Mouse (Mus musculus) MEL (cell line): ENCODE results near the gene Ipmk. TPM values are rescaled to one million over a fixed set of nuclear protein-coding genes. Genes with fewer than 3 reads are reported as not detected.
A peak's percentile ranks its signal among the peaks of the same experiment; 100 is the strongest.

ENCODE experiments used
- DNase-seq: peaks from one replicate; pipeline ENCODE4 v3.0.0; 2011; ENCODE audit warnings: low read depth, low spot score
- H3K27ac ChIP-seq: 2 replicates; pipeline ENCODE4 v1.5.1; 2012; ENCODE audit warnings: low read depth, mild to moderate bottlenecking, control low read depth, low read length, moderate library complexity; ENCODE audit not compliant: control insufficient read depth
- H3K27me3 ChIP-seq, 2 experiments: fragments of 150-350 bp in 1 of 2; sonication (generic) in 1 of 2; 2 replicates each; pipeline ENCODE4 v1.6.1; 2012; ENCODE audit warnings: low read length in 2 of 2, mild to moderate bottlenecking in 2 of 2, improper control_type of control experiment in 1 of 2, moderate library complexity in 1 of 2; ENCODE audit not compliant: insufficient read depth in 2 of 2, control insufficient read depth in 1 of 2
- H3K36me3 ChIP-seq, 2 experiments: 2 replicates each; pipeline ENCODE4 v1.6.1; 2012 to 2014; ENCODE audit warnings: low read length in 2 of 2, improper control_type of control experiment in 1 of 2, inconsistent platforms in 1 of 2, mild to moderate bottlenecking in 1 of 2; ENCODE audit not compliant: insufficient read depth in 2 of 2, control insufficient read depth in 1 of 2
- H3K4me1 ChIP-seq, 2 experiments: fragments of 150-350 bp in 1 of 2; sonication (generic) in 1 of 2; 2 replicates each; pipeline ENCODE4 v1.6.1; 2012; ENCODE audit warnings: low read length in 2 of 2, improper control_type of control experiment in 1 of 2, mild to moderate bottlenecking in 1 of 2; ENCODE audit not compliant: insufficient read depth in 2 of 2, control insufficient read depth in 1 of 2
- H3K4me3 ChIP-seq, 2 experiments: fragments of 150-350 bp in 1 of 2; sonication (generic) in 1 of 2; 2 replicates each; pipeline ENCODE4 v1.5.1; 2012; ENCODE audit warnings: low read depth in 2 of 2, low read length in 2 of 2, mild to moderate bottlenecking in 2 of 2, moderate library complexity in 2 of 2, control low read depth in 1 of 2, improper control_type of control experiment in 1 of 2; ENCODE audit not compliant: control insufficient read depth in 1 of 2, insufficient read depth in 1 of 2
- H3K79me2 ChIP-seq: 2 replicates; pipeline ENCODE4 v1.6.1; 2012; ENCODE audit warnings: mild to moderate bottlenecking, low read length, moderate library complexity; ENCODE audit not compliant: control insufficient read depth, poor library complexity, insufficient read depth
- H3K9ac ChIP-seq: 2 replicates; pipeline ENCODE4 v1.6.1; 2012; ENCODE audit warnings: low read depth, mild to moderate bottlenecking, control low read depth, low read length, moderate library complexity; ENCODE audit not compliant: control insufficient read depth, poor library complexity, severe bottlenecking
- H3K9me3 ChIP-seq: fragments of 150-350 bp; sonication (generic); replicated peaks from 2 replicates; pipeline ENCODE4 v1.6.1; 2012; ENCODE audit warnings: mild to moderate bottlenecking, low read length, improper control_type of control experiment, moderate library complexity; ENCODE audit not compliant: insufficient read depth
- BHLHE40 ChIP-seq: IDR thresholded peaks from 2 replicates; pipeline ENCODE4 v1.6.1; 2012; ENCODE audit warnings: low read depth, mild to moderate bottlenecking, inconsistent platforms, low read length, improper control_type of control experiment, borderline replicate concordance
- CHD2 ChIP-seq: IDR thresholded peaks from 2 replicates; pipeline ENCODE4 v1.6.1; 2011; ENCODE audit warnings: low read length, improper control_type of control experiment
- CTCF ChIP-seq, 3 experiments: IDR thresholded peaks in 2 of 3; conservative IDR thresholded peaks in 1 of 3; 2 replicates each; pipeline ENCODE4 v1.5.1; 2011 to 2012; ENCODE audit warnings: low read length in 3 of 3, low read depth in 2 of 3, mild to moderate bottlenecking in 2 of 3, improper control_type of control experiment in 1 of 3, inconsistent platforms in 1 of 3, mixed read lengths in 1 of 3, moderate library complexity in 1 of 3; ENCODE audit not compliant: control insufficient read depth in 1 of 3, insufficient read depth in 1 of 3, poor library complexity in 1 of 3, severe bottlenecking in 1 of 3
- E2F4 ChIP-seq: IDR thresholded peaks from 2 replicates; pipeline ENCODE4 v1.6.1; 2011; ENCODE audit warnings: low read depth, low read length, improper control_type of control experiment, borderline replicate concordance
- ELF1 ChIP-seq: IDR thresholded peaks from 2 replicates; pipeline ENCODE4 v1.6.1; 2014; ENCODE audit warnings: low read depth, mild to moderate bottlenecking, inconsistent platforms, low read length, improper control_type of control experiment, moderate library complexity
- EP300 ChIP-seq, 2 experiments: IDR thresholded peaks; 2 replicates each; pipeline ENCODE4 v1.6.1; 2011; ENCODE audit warnings: improper control_type of control experiment in 2 of 2, low read length in 2 of 2, low read depth in 1 of 2, mild to moderate bottlenecking in 1 of 2
- ETS1 ChIP-seq: IDR thresholded peaks from 2 replicates; pipeline ENCODE4 v1.6.1; 2012; ENCODE audit warnings: low read depth, mild to moderate bottlenecking, inconsistent platforms, low read length, improper control_type of control experiment, moderate library complexity
- HCFC1 ChIP-seq: IDR thresholded peaks from 2 replicates; pipeline ENCODE4 v1.6.1; 2012; ENCODE audit warnings: low read depth, mild to moderate bottlenecking, inconsistent platforms, low read length, improper control_type of control experiment, moderate library complexity
- JUND ChIP-seq: IDR thresholded peaks from 2 replicates; pipeline ENCODE4 v1.6.1; 2011; ENCODE audit warnings: low read depth, mild to moderate bottlenecking, improper control_type of control experiment, low read length
- KAT2A ChIP-seq: conservative IDR thresholded peaks from 2 replicates; pipeline ENCODE4 v1.6.1; 2012; ENCODE audit warnings: low read depth, low read length, improper control_type of control experiment, inconsistent platforms
- MAX ChIP-seq: IDR thresholded peaks from 2 replicates; pipeline ENCODE4 v1.6.1; 2011; ENCODE audit warnings: low read length, improper control_type of control experiment
- MAZ ChIP-seq: IDR thresholded peaks from 2 replicates; pipeline ENCODE4 v1.6.1; 2012; ENCODE audit warnings: low read depth, mild to moderate bottlenecking, inconsistent platforms, low read length, improper control_type of control experiment
- MEF2A ChIP-seq: IDR thresholded peaks from 2 replicates; pipeline ENCODE4 v1.6.1; 2014; ENCODE audit warnings: low read depth, mild to moderate bottlenecking, inconsistent platforms, low read length, improper control_type of control experiment; ENCODE audit not compliant: poor library complexity, insufficient replicate concordance, severe bottlenecking; ENCODE audit errors: extremely low read depth
- MXI1 ChIP-seq: IDR thresholded peaks from 2 replicates; pipeline ENCODE4 v1.6.1; 2011; ENCODE audit warnings: mild to moderate bottlenecking, low read depth, low read length, improper control_type of control experiment
- MYB ChIP-seq: IDR thresholded peaks from 2 replicates; pipeline ENCODE4 v1.6.1; 2011; ENCODE audit warnings: mild to moderate bottlenecking, low read depth, low read length, improper control_type of control experiment
- MYC ChIP-seq: IDR thresholded peaks from 2 replicates; pipeline ENCODE4 v1.6.1; 2011; ENCODE audit warnings: low read depth, mild to moderate bottlenecking, low read length, improper control_type of control experiment, moderate library complexity
- NRF1 ChIP-seq: IDR thresholded peaks from 2 replicates; pipeline ENCODE4 v1.6.1; 2014; ENCODE audit warnings: low read depth, mild to moderate bottlenecking, inconsistent platforms, low read length, improper control_type of control experiment, moderate library complexity; ENCODE audit not compliant: poor library complexity, insufficient read depth, severe bottlenecking
- POLR2A ChIP-seq, 2 experiments: IDR thresholded peaks; 2 replicates each; pipeline ENCODE4 v1.6.1; 2011 to 2012; ENCODE audit warnings: low read length in 2 of 2, mild to moderate bottlenecking in 2 of 2, control low read depth in 1 of 2, improper control_type of control experiment in 1 of 2, low read depth in 1 of 2, moderate library complexity in 1 of 2; ENCODE audit not compliant: control insufficient read depth in 1 of 2, insufficient read depth in 1 of 2, poor library complexity in 1 of 2
- POLR2AphosphoS2 ChIP-seq: IDR thresholded peaks from 2 replicates; pipeline ENCODE4 v1.6.1; 2011; ENCODE audit warnings: low read length, improper control_type of control experiment
- POLR2AphosphoS5 ChIP-seq: IDR thresholded peaks from 2 replicates; pipeline ENCODE4 v1.6.1; 2012; ENCODE audit warnings: low read depth, borderline replicate concordance, mild to moderate bottlenecking, inconsistent platforms, low read length, moderate library complexity, mixed read lengths
- RCOR1 ChIP-seq: IDR thresholded peaks from 2 replicates; pipeline ENCODE4 v1.6.1; 2012; ENCODE audit warnings: low read depth, mild to moderate bottlenecking, inconsistent platforms, low read length, improper control_type of control experiment
- SIN3A ChIP-seq: IDR thresholded peaks from 2 replicates; pipeline ENCODE4 v1.6.1; 2012; ENCODE audit warnings: low read length, improper control_type of control experiment, inconsistent platforms
- SMC3 ChIP-seq: IDR thresholded peaks from 2 replicates; pipeline ENCODE4 v1.6.1; 2011; ENCODE audit warnings: low read depth, low read length, improper control_type of control experiment
- TBP ChIP-seq: IDR thresholded peaks from 2 replicates; pipeline ENCODE4 v1.8.0; 2011; ENCODE audit warnings: low read depth, low read length, improper control_type of control experiment
- TCF12 ChIP-seq: IDR thresholded peaks from 2 replicates; pipeline ENCODE4 v1.6.1; 2014; ENCODE audit warnings: low read depth, mild to moderate bottlenecking, inconsistent platforms, low read length, improper control_type of control experiment, moderate library complexity
- UBTF ChIP-seq: IDR thresholded peaks from 2 replicates; pipeline ENCODE4 v1.6.1; 2012; ENCODE audit warnings: low read depth, mild to moderate bottlenecking, inconsistent platforms, low read length, improper control_type of control experiment, moderate library complexity, borderline replicate concordance; ENCODE audit not compliant: insufficient read depth
- USF1 ChIP-seq: IDR thresholded peaks from 2 replicates; pipeline ENCODE4 v1.6.1; 2014; ENCODE audit warnings: low read depth, mild to moderate bottlenecking, inconsistent platforms, low read length, improper control_type of control experiment, moderate library complexity
- USF2 ChIP-seq, 2 experiments: IDR thresholded peaks; 2 replicates each; pipeline ENCODE4 v1.6.1; 2011 to 2012; ENCODE audit warnings: improper control_type of control experiment in 2 of 2, low read length in 2 of 2, borderline replicate concordance in 1 of 2, inconsistent platforms in 1 of 2, low read depth in 1 of 2, mild to moderate bottlenecking in 1 of 2; ENCODE audit not compliant: insufficient read depth in 1 of 2
- ZKSCAN1 ChIP-seq: IDR thresholded peaks from 2 replicates; pipeline ENCODE4 v1.6.1; 2012; ENCODE audit warnings: low read depth, mild to moderate bottlenecking, inconsistent platforms, low read length, improper control_type of control experiment, moderate library complexity
- ZMIZ1 ChIP-seq: IDR thresholded peaks from 2 replicates; pipeline ENCODE4 v1.6.1; 2012; ENCODE audit warnings: low read depth, mild to moderate bottlenecking, inconsistent platforms, low read length, improper control_type of control experiment, moderate library complexity
- polyA plus RNA-seq, 2 experiments: library from polyadenylated mRNA; stranded (reverse) in 1 of 2; unstranded in 1 of 2; fragments of >175 nt in 1 of 2; fragments of >200 nt in 1 of 2; gene quantifications; 2 replicates each; pipeline versions ENCODE4 v1.2.1 to v1.2.4; 2012; ENCODE audit warnings: low replicate concordance in 2 of 2, low read depth in 1 of 2; ENCODE audit not compliant: insufficient read length in 2 of 2, insufficient read depth in 1 of 2, missing spikeins in 1 of 2
- total RNA-seq: library from RNA; depleted of rRNA; stranded (reverse); fragments of 300-350 nt; gene quantifications from 2 replicates; pipeline ENCODE4 v1.2.3, GENCODE M21; 2012

Gene Ipmk
- total and polyA plus RNA-seq, 3 experiments: 21.0 to 36.7 TPM; not detected in 1

- Histone ChIP-seq H3K79me2 (no peaks in the 10 kb centered on the region), H3K27ac (no peak overlapping the region), H3K9ac (no peak overlapping the region), H3K4me1 (no peaks in the 10 kb centered on the region), H3K27me3 (no peaks in the 10 kb centered on the region), H3K4me3 (no peak overlapping the region)
- no peak for TF ChIP-seq CHD2
- no peak for TF ChIP-seq MAX
- no peak for TF ChIP-seq USF1
- TF ChIP-seq ZMIZ1: no peak
- no peak for TF ChIP-seq SMC3
- TF ChIP-seq KAT2A: no peak
- no peak for TF ChIP-seq POLR2AphosphoS2
- TF ChIP-seq, all 39 proteins: peak for 0
- Histone ChIP-seq H3K36me3 (no peaks in the 10 kb centered on the region), H3K9me3 (no peaks in the 10 kb centered on the region)
- no peak for DNase-seq
These were observed 129.6 kb downstream of the Ipmk start for GRCm38 (mm10) chr10:71477147-71477546.

GRCm38 (mm10) chr10:71479700-71480325 lies 132.2 kb downstream of the Ipmk start:
- Histone ChIP-seq H3K27me3 (no peaks in the 10 kb centered on the region), H3K9ac (no peak overlapping the region), H3K9me3 (no peaks in the 10 kb centered on the region), H3K79me2 (no peaks in the 10 kb centered on the region), H3K36me3 (no peaks in the 10 kb centered on the region), H3K4me3 (no peak overlapping the region), H3K4me1 (no peaks in the 10 kb centered on the region), H3K27ac (no peak overlapping the region)
- DNase-seq: peak; percentile 43
- no peak for TF ChIP-seq HCFC1
- TF ChIP-seq BHLHE40: no peak
- TF ChIP-seq NRF1: no peak
- TF ChIP-seq UBTF: no peak
- no peak for TF ChIP-seq USF1
- no peak for TF ChIP-seq RCOR1
- TF ChIP-seq USF2 (IDR thresholded peaks at IDR 0.05; ENCODE audit: borderline replicate concordance in 1 of 2, insufficient read depth in 1 of 2, low read depth in 1 of 2, low read length in 2 of 2): no peak
- TF ChIP-seq SMC3: peak; percentile 69
- TF ChIP-seq ELF1: no peak
- no peak for TF ChIP-seq MAZ
- no peak for TF ChIP-seq POLR2A (IDR thresholded peaks at IDR 0.05; ENCODE audit: control insufficient read depth in 1 of 2, insufficient read depth in 1 of 2, low read depth in 1 of 2, low read length in 2 of 2, poor library complexity in 1 of 2)
- no peak for TF ChIP-seq JUND
- TF ChIP-seq POLR2AphosphoS5: no peak
- no peak for TF ChIP-seq MYC
- no peak for TF ChIP-seq CHD2
- no peak for TF ChIP-seq EP300 (IDR thresholded peaks at IDR 0.05; ENCODE audit: low read depth in 1 of 2, low read length in 2 of 2)
- TF ChIP-seq ZKSCAN1: no peak
- no peak for TF ChIP-seq POLR2AphosphoS2
- no peak for TF ChIP-seq ZMIZ1
- TF ChIP-seq MYB: no peak
- peak; percentile 73 to 85 (median 81) for TF ChIP-seq CTCF (IDR thresholded peaks at IDR 0.05 in 2 of 3, conservative IDR thresholded peaks at IDR 0.05 in 1 of 3; ENCODE audit: control insufficient read depth in 1 of 3, insufficient read depth in 1 of 3, low read depth in 2 of 3, low read length in 3 of 3, poor library complexity in 1 of 3, severe bottlenecking in 1 of 3)
- TF ChIP-seq ETS1: no peak
- no peak for TF ChIP-seq MXI1
- no peak for TF ChIP-seq TCF12
- no peak for TF ChIP-seq E2F4
- TF ChIP-seq TBP: no peak
- TF ChIP-seq MEF2A: no peak
- no peak for TF ChIP-seq SIN3A
